In the genomic region with DNA sequence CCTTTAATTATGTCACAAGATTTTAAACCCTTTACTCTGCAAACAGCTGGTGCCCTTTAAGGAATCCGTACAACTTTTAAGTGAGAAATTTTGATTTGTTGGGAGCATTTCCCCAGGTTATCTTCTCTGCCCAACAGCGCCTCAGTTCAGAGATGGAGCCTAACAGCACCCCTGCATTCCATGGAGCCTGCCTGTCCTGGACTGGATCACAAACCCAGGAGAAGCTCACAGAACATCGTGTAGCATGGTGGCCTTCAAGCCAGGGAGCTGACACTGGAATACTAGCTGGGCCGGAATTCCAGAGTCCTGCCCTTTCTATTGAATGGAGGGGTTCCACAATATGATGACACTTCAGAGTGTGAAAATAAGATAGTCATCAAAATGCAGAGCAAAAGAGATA, we compare ENCODE assay signal across 16 mouse cellular contexts. TPM values are rescaled to one million over a fixed set of nuclear protein-coding genes. Genes with fewer than 3 reads are reported as not detected.
DNase-seq lines count a peak whose midpoint lies in the region; ATAC-seq and TF ChIP-seq lines count a peak whose summit lies in the region.
"Had no signal": no experiment of that assay in that cellular context is flagged by ENCODE, and none has a peak within 500 bp of the region (broad histone marks: within the 10 kb centered on the region; RNA-seq: fewer than 3 reads in every experiment).

No protein-coding gene starts in this region.

- TF ChIP-seq EP300 in CH12.LX (IDR thresholded peaks at IDR 0.05; ENCODE audit: low read length): no peak

- no peaks in the 10 kb centered on the region for H3K9me3 ChIP-seq in kidney, embryonic 15.5 days (replicated peaks)
- H3K9me3 ChIP-seq in CH12.LX (replicated peaks; ENCODE audit: low read length): no peaks in the 10 kb centered on the region
- no peaks in the 10 kb centered on the region for H3K9me3 ChIP-seq in limb, embryonic 15.5 days
- H3K9me3 ChIP-seq: forebrain, embryonic 15.5 days; heart, embryonic 13.5 days; hindbrain, embryonic 15.5 days had no signal

- in situ Hi-C loops in CH12.LX (cut with MboI; ENCODE audit: low pct_ligation_motif_present, low pct_unique_long_range_greater_than_20kb, low sequenced_read_pairs): no loop called here

- peak overlapping the region; percentile 25; the same call in 1 of the 2 replicates for H3K4me3 ChIP-seq in kidney, embryonic 15.5 days (replicated peaks)
- no peak overlapping the region for H3K4me3 ChIP-seq in CH12.LX (replicated peaks in 1 of 3; ENCODE audit: low read depth in 2 of 3, low read length in 2 of 3, poor library complexity in 1 of 3)
- H3K4me3 ChIP-seq in limb, embryonic 15.5 days: no peak overlapping the region
- H3K4me3 ChIP-seq: forebrain, embryonic 15.5 days; heart, adult 2 months; heart, embryonic 13.5 days; hindbrain, embryonic 15.5 days had no signal

- H3K4me2 ChIP-seq in kidney, embryonic 15.5 days: peak overlapping the region; percentile 50
- H3K4me2 ChIP-seq in CH12.LX (ENCODE audit: insufficient read depth, low read depth, poor library complexity, severe bottlenecking): 0 out of 2 replicates have a peak overlapping the region, but pooled peaks have one; percentile 39
- H3K4me2 ChIP-seq in limb, embryonic 15.5 days: 0 out of 2 replicates have a peak overlapping the region, but pooled peaks have one; percentile 20
- H3K4me2 ChIP-seq: forebrain, embryonic 15.5 days; heart, embryonic 13.5 days; hindbrain, embryonic 15.5 days had no signal

- no peak overlapping the region for H3K9ac ChIP-seq in kidney, embryonic 15.5 days
- no peak overlapping the region for H3K9ac ChIP-seq in CH12.LX (ENCODE audit: insufficient read depth, low read depth)
- H3K9ac ChIP-seq in limb, embryonic 15.5 days: no peak overlapping the region
- H3K9ac ChIP-seq: forebrain, embryonic 15.5 days; heart, embryonic 13.5 days; hindbrain, embryonic 15.5 days had no signal

- WGBS in kidney, embryonic 15.5 days: 75% methylated on average over 4 of the region's 4 CpGs
- 60% methylated on average over 4 of the region's 4 CpGs for WGBS in limb, embryonic 15.5 days

- H3K27me3 ChIP-seq in kidney, embryonic 15.5 days: no peaks in the 10 kb centered on the region
- no peaks in the 10 kb centered on the region for H3K27me3 ChIP-seq in CH12.LX (replicated peaks)
- 0 out of 2 replicates have a peak, but pooled peaks cover 4% of the 10 kb centered on the region for H3K27me3 ChIP-seq in limb, embryonic 15.5 days
- H3K27me3 ChIP-seq: forebrain, embryonic 15.5 days; heart, embryonic 13.5 days; hindbrain, embryonic 15.5 days; Patski had no signal

- no peak for TF ChIP-seq CTCF in CH12.LX (conservative IDR thresholded peaks at IDR 0.05 in 1 of 2, IDR thresholded peaks at IDR 0.05 in 1 of 2; ENCODE audit: low read depth in 2 of 2, low read length in 2 of 2)

- DNase-seq in heart, adult 11 months: peak; percentile 51
- DNase-seq in heart, adult 18-20 months: no peak
- DNase-seq in kidney, adult 8-10 months: no peak
- no peak for DNase-seq in CH12.LX (ENCODE audit: extremely low read depth)
- DNase-seq: cerebellum, adult 2 months; cerebellum, postnatal 10 days; gastrocnemius, postnatal 36 days; heart, adult 2 months; heart, postnatal 36 days had no signal

- peaks cover 13% of the 10 kb centered on the region; the same call in 1 of the 2 replicates for H3K4me1 ChIP-seq in kidney, embryonic 15.5 days
- peaks cover 2 to 5% of the 10 kb centered on the region in 2 experiments; a peak in 2 of 4 replicates for H3K4me1 ChIP-seq in CH12.LX (ENCODE audit: control insufficient read depth in 1 of 2, insufficient read depth in 2 of 2)
- peaks cover 8% of the 10 kb centered on the region; the same call in 1 of the 2 replicates for H3K4me1 ChIP-seq in limb, embryonic 15.5 days
- H3K4me1 ChIP-seq: hindbrain, embryonic 15.5 days had no signal

- ATAC-seq in kidney, embryonic 15.5 days (replicated peaks; ENCODE audit: low FRiP score): no peak
- ATAC-seq in limb, embryonic 15.5 days (ENCODE audit: insufficient number of reproducible peaks, low FRiP score, low TSS enrichment, low read depth): no peak
- no peak for ATAC-seq in activated CD4-positive, CD25-positive, alpha-beta regulatory T cell, adult 4 months
- ATAC-seq: forebrain, embryonic 15.5 days; Patski had no signal

- TF ChIP-seq RAD21 in CH12.LX (IDR thresholded peaks at IDR 0.05; ENCODE audit: low read depth, low read length): no peak

- no peak for TF ChIP-seq POLR2A in CH12.LX (IDR thresholded peaks at IDR 0.05; ENCODE audit: low read depth, low read length)

- no peaks in the 10 kb centered on the region for H3K79me2 ChIP-seq in CH12.LX (replicated peaks; ENCODE audit: control insufficient read depth, extremely low read depth, insufficient read depth, poor library complexity, severe bottlenecking)

- dilution Hi-C loops in CH12.LX (cut with MboI; ENCODE audit: extremely low pct_ligation_motif_present, extremely low pct_unique_long_range_greater_than_20kb, low sequenced_read_pairs): no loop called here

- H3K27ac ChIP-seq in kidney, embryonic 15.5 days: peak overlapping the region; percentile 62; the same call in 1 of the 2 replicates
- no peak overlapping the region for H3K27ac ChIP-seq in CH12.LX (ENCODE audit: insufficient read depth, low read depth)
- peak overlapping the region; percentile 63 for H3K27ac ChIP-seq in limb, embryonic 15.5 days
- H3K27ac ChIP-seq: forebrain, embryonic 15.5 days; heart, adult 2 months; heart, embryonic 13.5 days; hindbrain, embryonic 15.5 days had no signal

- no peaks in the 10 kb centered on the region for H3K36me3 ChIP-seq in kidney, embryonic 15.5 days
- no peaks in the 10 kb centered on the region for H3K36me3 ChIP-seq in CH12.LX (replicated peaks in 1 of 2; ENCODE audit: control insufficient read depth in 1 of 2, insufficient read depth in 1 of 2, low read length in 1 of 2)
- H3K36me3 ChIP-seq in limb, embryonic 15.5 days: no peaks in the 10 kb centered on the region
- H3K36me3 ChIP-seq: forebrain, embryonic 15.5 days; heart, embryonic 13.5 days; hindbrain, embryonic 15.5 days had no signal

TF ChIP-seq in CH12.LX, 34 proteins besides CTCF, POLR2A, EP300 and RAD21:
- TF ChIP-seq ZNF384 (IDR thresholded peaks at IDR 0.05; ENCODE audit: low read depth, low read length): no peak
- TF ChIP-seq MXI1 (IDR thresholded peaks at IDR 0.05; ENCODE audit: low read depth, low read length): no peak
- no peak for TF ChIP-seq JUND (conservative IDR thresholded peaks at IDR 0.05; ENCODE audit: low read depth, low read length)
- TF ChIP-seq RCOR1 (conservative IDR thresholded peaks at IDR 0.05; ENCODE audit: low read depth, low read length): no peak
- no peak for TF ChIP-seq ELF1 (IDR thresholded peaks at IDR 0.05; ENCODE audit: low read depth, low read length)
- TF ChIP-seq HCFC1 (IDR thresholded peaks at IDR 0.05; ENCODE audit: low read depth, low read length): no peak
- no peak for TF ChIP-seq PAX5 (IDR thresholded peaks at IDR 0.05; ENCODE audit: low read length)
- no peak for TF ChIP-seq E2F4 (IDR thresholded peaks at IDR 0.05; ENCODE audit: insufficient replicate concordance, low read depth, low read length)
- TF ChIP-seq MAX (IDR thresholded peaks at IDR 0.05; ENCODE audit: low read length): no peak
- TF ChIP-seq MEF2A (IDR thresholded peaks at IDR 0.05; ENCODE audit: borderline replicate concordance, low read depth, low read length): no peak
- no peak for TF ChIP-seq USF2 (conservative IDR thresholded peaks at IDR 0.05; ENCODE audit: low read depth, low read length)
- no peak for TF ChIP-seq POLR2AphosphoS2 (IDR thresholded peaks at IDR 0.05; ENCODE audit: low read depth, low read length)
- TF ChIP-seq MAFK (IDR thresholded peaks at IDR 0.05; ENCODE audit: insufficient replicate concordance, low read length): no peak
- TF ChIP-seq MYC (IDR thresholded peaks at IDR 0.05; ENCODE audit: low read depth, low read length): no peak
- TF ChIP-seq NELFE (IDR thresholded peaks at IDR 0.05; ENCODE audit: low read depth, low read length): no peak

RNA-seq across cellular contexts. Expression of a gene that starts 39.7 kb away (rescaled TPM):
- total RNA-seq in heart, adult 18-20 months (2021): 10 to 100 TPM; 47.6 to 48.0 TPM
- 5.0 and 5.1 TPM in 2 replicates for polyA plus RNA-seq in kidney, embryonic 15.5 days (2015; fragmentation: Nextera tagmentation; extraction: Ambion mirVana)
- 0.17 TPM in 2 replicates for total RNA-seq in CH12.LX (2012; rRNA removed)
- 0.20 and 0.41 TPM in 2 replicates for total RNA-seq in CH12.LX (2014; rRNA removed)
- 0.34 and 0.41 TPM in 2 replicates for polyA plus RNA-seq in CH12.LX (2012; ENCODE audit: insufficient read length, low read depth)
- polyA plus RNA-seq in limb, embryonic 15.5 days (2015; fragmentation: Nextera tagmentation; extraction: Ambion mirVana): 9.5 and 10.9 TPM in 2 replicates
- 1 to 10 TPM; 1.9 to 3.1 TPM for polyA plus RNA-seq in activated CD4-positive, CD25-positive, alpha-beta regulatory T cell, adult 4 months (2017; shearing (Covaris generic))
